Mouse (Mus musculus): Measurements from ENCODE around the gene Nkx1-2. TPM values are rescaled to one million over a fixed set of nuclear protein-coding genes. Genes with fewer than 3 reads are reported as not detected.

Gene Nkx1-2
- polyA plus RNA-seq, 1 experiment from 2014 or later = 0.32 TPM

- no peak overlapping the region for H3K9ac ChIP-seq (replicated peaks; ENCODE audit: low read depth, low read length)
- no peaks in the 10 kb centered on the region for H3K9me3 ChIP-seq (ENCODE audit: control insufficient read depth, low read length)
- H3K36me3 ChIP-seq (ENCODE audit: control insufficient read depth, insufficient read depth, low read length) = no peaks in the 10 kb centered on the region
- no peak overlapping the region for H3K4me2 ChIP-seq (ENCODE audit: low read depth, low read length)
- H3K27ac ChIP-seq (ENCODE audit: low read depth, low read length) = no peak overlapping the region
- H3K4me3 ChIP-seq (ENCODE audit: low read depth, low read length) = no peak overlapping the region
- H3K4me1 ChIP-seq (ENCODE audit: control insufficient read depth, insufficient read depth, low read length) = peaks cover 19% of the 10 kb centered on the region
- 86% methylated on average over 3 of the region's 3 CpGs for WGBS
- peaks cover 38% of the 10 kb centered on the region for H3K27me3 ChIP-seq (ENCODE audit: control insufficient read depth, insufficient read depth, low read length)
- ATAC-seq (ENCODE audit: low read depth) = no peak
Measured at GRCm38 (mm10) chr7:132595787-132596186, 3.6 kb downstream of the Nkx1-2 start.

GRCm38 (mm10) chr7:132594325-132594724, 5.1 kb downstream of the Nkx1-2 start:
- H3K9me3 ChIP-seq (ENCODE audit: control insufficient read depth, low read length) = no peaks in the 10 kb centered on the region
- H3K27me3 ChIP-seq (ENCODE audit: control insufficient read depth, insufficient read depth, low read length) = peaks cover 27% of the 10 kb centered on the region
- H3K4me1 ChIP-seq (ENCODE audit: control insufficient read depth, insufficient read depth, low read length) = peaks cover 14% of the 10 kb centered on the region
- no peaks in the 10 kb centered on the region for H3K36me3 ChIP-seq (ENCODE audit: control insufficient read depth, insufficient read depth, low read length)
- 72% methylated on average over 2 of the region's 2 CpGs for WGBS
- no peak overlapping the region for H3K4me3 ChIP-seq (ENCODE audit: low read depth, low read length)
- H3K4me2 ChIP-seq (ENCODE audit: low read depth, low read length) = no peak overlapping the region
- no peak overlapping the region for H3K27ac ChIP-seq (ENCODE audit: low read depth, low read length)
- H3K9ac ChIP-seq (replicated peaks; ENCODE audit: low read depth, low read length) = no peak overlapping the region
- no peak for ATAC-seq (ENCODE audit: low read depth)

- Histone ChIP-seq H3K27ac (ENCODE audit: low read depth, low read length) (no peak overlapping the region), H3K27me3 (ENCODE audit: control insufficient read depth, insufficient read depth, low read length) (peaks cover 21% of the 10 kb centered on the region), H3K4me3 (ENCODE audit: low read depth, low read length) (no peak overlapping the region), H3K9me3 (ENCODE audit: control insufficient read depth, low read length) (no peaks in the 10 kb centered on the region), H3K4me2 (ENCODE audit: low read depth, low read length) (no peak overlapping the region), H3K36me3 (ENCODE audit: control insufficient read depth, insufficient read depth, low read length) (no peaks in the 10 kb centered on the region), H3K9ac (replicated peaks; ENCODE audit: low read depth, low read length) (no peak overlapping the region), H3K4me1 (ENCODE audit: control insufficient read depth, insufficient read depth, low read length) (peaks cover 9% of the 10 kb centered on the region)
- 58% methylated on average over 2 of the region's 2 CpGs for WGBS
- ATAC-seq (ENCODE audit: low read depth) = no peak
Measured at GRCm38 (mm10) chr7:132593762-132594161, 5.7 kb downstream of the Nkx1-2 start.

- 62% methylated on average over 5 of the region's 5 CpGs for WGBS
- Histone ChIP-seq H3K4me1 (ENCODE audit: control insufficient read depth, insufficient read depth, low read length) (no peaks in the 10 kb centered on the region), H3K4me3 (ENCODE audit: low read depth, low read length) (no peak overlapping the region), H3K27ac (ENCODE audit: low read depth, low read length) (no peak overlapping the region), H3K27me3 (ENCODE audit: control insufficient read depth, insufficient read depth, low read length) (no peaks in the 10 kb centered on the region), H3K9ac (replicated peaks; ENCODE audit: low read depth, low read length) (no peak overlapping the region), H3K9me3 (ENCODE audit: control insufficient read depth, low read length) (no peaks in the 10 kb centered on the region), H3K36me3 (ENCODE audit: control insufficient read depth, insufficient read depth, low read length) (no peaks in the 10 kb centered on the region), H3K4me2 (ENCODE audit: low read depth, low read length) (no peak overlapping the region)
- ATAC-seq (ENCODE audit: low read depth) = no peak
Measured at GRCm38 (mm10) chr7:132589610-132590009, 9.8 kb downstream of the Nkx1-2 start.

GRCm38 (mm10) chr7:132587167-132587566, 12.3 kb downstream of the Nkx1-2 start:
- no peak for ATAC-seq (ENCODE audit: low read depth)
- Histone ChIP-seq H3K9ac (replicated peaks; ENCODE audit: low read depth, low read length) (no peak overlapping the region), H3K36me3 (ENCODE audit: control insufficient read depth, insufficient read depth, low read length) (no peaks in the 10 kb centered on the region), H3K27me3 (ENCODE audit: control insufficient read depth, insufficient read depth, low read length) (no peaks in the 10 kb centered on the region), H3K4me3 (ENCODE audit: low read depth, low read length) (no peak overlapping the region), H3K4me2 (ENCODE audit: low read depth, low read length) (no peak overlapping the region), H3K27ac (ENCODE audit: low read depth, low read length) (no peak overlapping the region), H3K4me1 (ENCODE audit: control insufficient read depth, insufficient read depth, low read length) (no peaks in the 10 kb centered on the region), H3K9me3 (ENCODE audit: control insufficient read depth, low read length) (no peaks in the 10 kb centered on the region)
- WGBS = 77% methylated on average over 5 of the region's 5 CpGs

- H3K9ac ChIP-seq (replicated peaks; ENCODE audit: low read depth, low read length) = no peak overlapping the region
- 66% methylated on average over 3 of the region's 3 CpGs for WGBS
- H3K4me1 ChIP-seq (ENCODE audit: control insufficient read depth, insufficient read depth, low read length) = no peaks in the 10 kb centered on the region
- H3K27me3 ChIP-seq (ENCODE audit: control insufficient read depth, insufficient read depth, low read length) = no peaks in the 10 kb centered on the region
- H3K36me3 ChIP-seq (ENCODE audit: control insufficient read depth, insufficient read depth, low read length) = no peaks in the 10 kb centered on the region
- H3K4me2 ChIP-seq (ENCODE audit: low read depth, low read length) = no peak overlapping the region
- H3K4me3 ChIP-seq (ENCODE audit: low read depth, low read length) = no peak overlapping the region
- H3K27ac ChIP-seq (ENCODE audit: low read depth, low read length) = no peak overlapping the region
- H3K9me3 ChIP-seq (ENCODE audit: control insufficient read depth, low read length) = no peaks in the 10 kb centered on the region
- no peak for ATAC-seq (ENCODE audit: low read depth)
Measured at GRCm38 (mm10) chr7:132585695-132586491, 13.5 kb downstream of the Nkx1-2 start.

GRCm38 (mm10) chr7:132581441-132581840, 18.0 kb downstream of the Nkx1-2 start:
- H3K27ac ChIP-seq (ENCODE audit: low read depth, low read length) = no peak overlapping the region
- WGBS = 96% methylated on average over 2 of the region's 2 CpGs

GRCm38 (mm10) chr7:132580511-132580910, 18.9 kb downstream of the Nkx1-2 start:
- Histone ChIP-seq H3K4me1 (ENCODE audit: control insufficient read depth, insufficient read depth, low read length) (no peaks in the 10 kb centered on the region), H3K36me3 (ENCODE audit: control insufficient read depth, insufficient read depth, low read length) (no peaks in the 10 kb centered on the region), H3K27ac (ENCODE audit: low read depth, low read length) (no peak overlapping the region), H3K4me2 (ENCODE audit: low read depth, low read length) (no peak overlapping the region), H3K27me3 (ENCODE audit: control insufficient read depth, insufficient read depth, low read length) (no peaks in the 10 kb centered on the region), H3K9ac (replicated peaks; ENCODE audit: low read depth, low read length) (no peak overlapping the region), H3K9me3 (ENCODE audit: control insufficient read depth, low read length) (no peaks in the 10 kb centered on the region), H3K4me3 (ENCODE audit: low read depth, low read length) (no peak overlapping the region)
- WGBS = 84% methylated on average over 6 of the region's 6 CpGs
- ATAC-seq (ENCODE audit: low read depth) = no peak

More at GRCm38 (mm10) chr7:132581441-132581840, 18.0 kb downstream of the Nkx1-2 start:
- H3K4me3 ChIP-seq (ENCODE audit: low read depth, low read length) = no peak overlapping the region
- H3K36me3 ChIP-seq (ENCODE audit: control insufficient read depth, insufficient read depth, low read length) = no peaks in the 10 kb centered on the region
- no peaks in the 10 kb centered on the region for H3K4me1 ChIP-seq (ENCODE audit: control insufficient read depth, insufficient read depth, low read length)
- no peak for ATAC-seq (ENCODE audit: low read depth)
- no peak overlapping the region for H3K4me2 ChIP-seq (ENCODE audit: low read depth, low read length)
- no peaks in the 10 kb centered on the region for H3K9me3 ChIP-seq (ENCODE audit: control insufficient read depth, low read length)
- H3K27me3 ChIP-seq (ENCODE audit: control insufficient read depth, insufficient read depth, low read length) = no peaks in the 10 kb centered on the region
- H3K9ac ChIP-seq (replicated peaks; ENCODE audit: low read depth, low read length) = no peak overlapping the region

- Histone ChIP-seq H3K27me3 (ENCODE audit: control insufficient read depth, insufficient read depth, low read length) (no peaks in the 10 kb centered on the region), H3K4me3 (ENCODE audit: low read depth, low read length) (no peak overlapping the region; the same call in 1 of the 2 replicates), H3K4me2 (ENCODE audit: low read depth, low read length) (no peak overlapping the region; the same call in 1 of the 2 replicates), H3K27ac (ENCODE audit: low read depth, low read length) (no peak overlapping the region), H3K9me3 (ENCODE audit: control insufficient read depth, low read length) (no peaks in the 10 kb centered on the region), H3K36me3 (ENCODE audit: control insufficient read depth, insufficient read depth, low read length) (no peaks in the 10 kb centered on the region), H3K9ac (replicated peaks; ENCODE audit: low read depth, low read length) (no peak overlapping the region), H3K4me1 (ENCODE audit: control insufficient read depth, insufficient read depth, low read length) (no peaks in the 10 kb centered on the region)
- WGBS = 62% methylated on average over 4 of the region's 4 CpGs
- ATAC-seq (ENCODE audit: low read depth) = no peak
Measured at GRCm38 (mm10) chr7:132576891-132577290, 22.5 kb downstream of the Nkx1-2 start.

All from neural tube, embryonic 14.5 days (tissue).